Mouse (Mus musculus) liver, embryonic 14.5 days (tissue): ENCODE measurements around the gene Myocd. TPM values are rescaled to one million over a fixed set of nuclear protein-coding genes. Genes with fewer than 3 reads are reported as not detected.

ENCODE experiments used
- ATAC-seq: fragments of 200-750 bp; cut with Nextera tagmentation; 2 replicates; pipeline ENCODE4 v1.8.0; 2017; ENCODE audit warnings: moderate number of reproducible peaks, mild to moderate bottlenecking, moderate library complexity; ENCODE audit not compliant: insufficient read depth
- DNase-seq, 3 experiments: peaks; one replicate each; pipeline ENCODE4 v3.0.0-alpha.2; 2012 to 2013; ENCODE audit warnings: low read depth in 3 of 3, low spot score in 3 of 3
- H3K27ac ChIP-seq: fragments of 300-500 bp; sonication (generic); 2 replicates; pipeline ENCODE4 v1.5.1; 2014; ENCODE audit warnings: moderate library complexity, mild to moderate bottlenecking, control low read depth, inconsistent platforms
- H3K27me3 ChIP-seq: fragments of 300-500 bp; sonication (generic); 2 replicates; pipeline ENCODE4 v1.6.1; 2014; ENCODE audit warnings: mild to moderate bottlenecking, low read length, moderate library complexity; ENCODE audit not compliant: control insufficient read depth, insufficient read depth
- H3K36me3 ChIP-seq: fragments of 300-500 bp; sonication (generic); replicated peaks from 2 replicates; pipeline ENCODE4 v1.6.1; 2014; ENCODE audit warnings: low read depth; ENCODE audit not compliant: control insufficient read depth, insufficient read depth
- H3K4me1 ChIP-seq, 2 experiments: fragments of 200-500 bp in 1 of 2; fragments of 300-500 bp in 1 of 2; sonication (generic) in 1 of 2; replicated peaks; 2 replicates each; pipeline ENCODE4 v1.6.1; 2012 to 2014; ENCODE audit warnings: antibody characterized with exemption in 1 of 2, inconsistent platforms in 1 of 2, low read length in 1 of 2; ENCODE audit not compliant: control insufficient read depth in 2 of 2, insufficient read depth in 2 of 2
- H3K4me2 ChIP-seq: fragments of 300-500 bp; sonication (generic); 2 replicates; pipeline ENCODE4 v1.6.1; 2014; ENCODE audit warnings: low read depth, mild to moderate bottlenecking, control low read depth, moderate library complexity
- H3K4me3 ChIP-seq, 2 experiments: fragments of 200-500 bp in 1 of 2; fragments of 300-500 bp in 1 of 2; sonication (generic) in 1 of 2; 2 replicates each; pipeline ENCODE4 v1.5.1; 2012 to 2014; ENCODE audit warnings: low read depth in 2 of 2, low read length in 2 of 2, mild to moderate bottlenecking in 2 of 2, control low read depth in 1 of 2, inconsistent platforms in 1 of 2, moderate library complexity in 1 of 2; ENCODE audit not compliant: insufficient read depth in 1 of 2
- H3K9ac ChIP-seq: fragments of 300-500 bp; sonication (generic); replicated peaks from 2 replicates; pipeline ENCODE4 v1.6.1; 2014; ENCODE audit warnings: mild to moderate bottlenecking, control low read depth, moderate library complexity
- H3K9me3 ChIP-seq: fragments of 300-500 bp; sonication (generic); 2 replicates; pipeline ENCODE4 v1.6.1; 2016; ENCODE audit warnings: low read length, mixed read lengths; ENCODE audit not compliant: control insufficient read depth
- CTCF ChIP-seq: IDR thresholded peaks from 2 replicates; pipeline ENCODE4 v1.5.1; 2016; ENCODE audit warnings: antibody characterized with exemption, low read depth, control low read depth
- EP300 ChIP-seq: IDR thresholded peaks from 2 replicates; pipeline ENCODE4 v1.6.1; 2016; ENCODE audit warnings: antibody characterized with exemption, low read depth
- WGBS: fragments of 180-500 bp; shearing (Covaris S2); extraction: QIAGEN DNeasy Blood & Tissue Kit; methylation state at CpG from one replicate; pipeline ENCODE4 v1.1.7; 2014; ENCODE audit not compliant: insufficient replicate concordance; 5-methylcytosine and 5-hydroxymethylcytosine counted together
- polyA plus RNA-seq, 2 experiments: library from polyadenylated mRNA; depleted of rRNA in 1 of 2; stranded (reverse) in 1 of 2; unstranded in 1 of 2; fragments of >200 nt; fragmentation: Nextera tagmentation in 1 of 2; extraction: Ambion mirVana in 1 of 2; gene quantifications; 2 replicates each; pipeline versions ENCODE4 v1.2.1 to v1.2.3; 2012 to 2014

Myocd gene
- polyA plus RNA-seq, 2 experiments: 0.04 to 0.11 TPM

DNA sequence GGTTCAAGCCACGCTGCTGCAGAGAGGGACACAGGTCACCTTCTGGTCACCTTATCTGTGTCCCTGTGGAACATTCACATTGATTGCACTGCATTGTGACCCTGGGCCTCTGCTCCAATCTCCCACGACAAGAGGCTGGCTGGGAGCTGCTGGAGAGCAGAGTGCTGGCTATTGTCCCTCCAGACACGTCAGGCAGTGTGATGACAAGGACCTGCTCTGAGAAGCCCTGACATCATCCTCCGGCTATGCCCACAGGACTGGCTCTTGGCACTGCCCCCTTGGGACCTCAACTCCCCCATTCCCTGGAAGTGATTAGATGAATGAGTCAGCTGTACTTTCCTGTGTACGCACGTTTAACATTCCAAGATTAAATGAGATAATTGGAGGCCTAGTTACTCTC lies 60.3 kb downstream of the Myocd start:
- H3K4me2 ChIP-seq: no peak overlapping the region
- no peaks in the 10 kb centered on the region for H3K9me3 ChIP-seq
- H3K4me1 ChIP-seq: no peaks in the 10 kb centered on the region
- H3K9ac ChIP-seq: no peak overlapping the region
- DNase-seq: no peak
- no peak for ATAC-seq
- no peaks in the 10 kb centered on the region for H3K27me3 ChIP-seq
- WGBS: 41% methylated on average over 6 of the region's 6 CpGs
- no peak overlapping the region for H3K4me3 ChIP-seq
- H3K36me3 ChIP-seq: no peaks in the 10 kb centered on the region
- H3K27ac ChIP-seq: no peak overlapping the region
- TF ChIP-seq EP300 (no peak), CTCF (no peak)

DNA sequence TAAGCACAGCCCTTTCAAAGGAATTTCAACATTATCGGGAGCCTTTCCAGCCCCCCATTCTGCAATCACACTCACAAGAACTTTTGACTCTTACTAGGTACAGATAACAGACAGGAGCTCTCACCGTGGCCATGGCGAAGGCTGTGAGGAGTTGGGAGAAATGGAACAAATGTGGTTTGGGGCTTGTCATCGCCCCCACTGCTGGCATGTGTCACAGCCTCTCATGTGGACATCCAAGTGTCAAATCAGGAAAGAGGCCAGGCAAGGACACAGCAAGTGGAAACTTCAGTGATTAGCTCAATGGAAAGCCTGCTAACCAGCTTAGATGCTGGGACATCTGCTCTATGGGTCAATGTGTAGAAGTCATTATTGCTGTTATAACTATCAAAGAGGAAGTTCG lies 64.5 kb downstream of the Myocd start:
- WGBS: 64% methylated on average over 5 of the region's 5 CpGs
- no peaks in the 10 kb centered on the region for H3K4me1 ChIP-seq
- no peak for DNase-seq

DNA sequence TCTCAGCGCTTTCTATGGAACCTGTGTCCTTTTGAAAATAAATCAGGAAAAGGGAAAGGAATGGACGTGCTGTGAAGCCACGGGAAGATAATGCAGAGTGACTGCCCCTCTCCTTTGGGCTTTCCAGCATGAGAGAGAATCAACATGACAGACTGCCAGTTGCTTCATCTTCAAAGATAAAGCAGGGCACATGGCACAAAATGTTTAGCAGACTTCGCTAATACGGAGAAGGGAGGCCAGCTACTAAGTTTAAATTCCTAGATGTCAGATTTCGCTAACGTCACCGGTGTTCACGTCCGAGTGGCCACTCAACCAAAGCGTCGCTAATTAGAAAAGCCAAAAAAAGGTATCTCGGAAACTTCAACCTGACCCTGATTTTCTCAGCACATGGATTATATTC lies 65.1 kb downstream of the Myocd start:
- Histone ChIP-seq H3K4me1 (no peaks in the 10 kb centered on the region), H3K4me3 (no peak overlapping the region), H3K27ac (no peak overlapping the region), H3K36me3 (no peaks in the 10 kb centered on the region), H3K9ac (no peak overlapping the region), H3K4me2 (no peak overlapping the region), H3K27me3 (no peaks in the 10 kb centered on the region), H3K9me3 (no peaks in the 10 kb centered on the region)
- WGBS: 66% methylated on average over 13 of the region's 13 CpGs
- DNase-seq: no peak
- no peak for ATAC-seq
- TF ChIP-seq EP300: no peak
- TF ChIP-seq CTCF: no peak

More for the DNA sequence above, 64.5 kb downstream of the Myocd start:
- H3K9me3 ChIP-seq: no peaks in the 10 kb centered on the region
- ATAC-seq: no peak
- H3K27ac ChIP-seq: no peak overlapping the region
- H3K4me3 ChIP-seq: no peak overlapping the region
- TF ChIP-seq CTCF (no peak), EP300 (no peak)
- no peak overlapping the region for H3K4me2 ChIP-seq
- no peak overlapping the region for H3K9ac ChIP-seq
- H3K27me3 ChIP-seq: no peaks in the 10 kb centered on the region
- no peaks in the 10 kb centered on the region for H3K36me3 ChIP-seq

DNA sequence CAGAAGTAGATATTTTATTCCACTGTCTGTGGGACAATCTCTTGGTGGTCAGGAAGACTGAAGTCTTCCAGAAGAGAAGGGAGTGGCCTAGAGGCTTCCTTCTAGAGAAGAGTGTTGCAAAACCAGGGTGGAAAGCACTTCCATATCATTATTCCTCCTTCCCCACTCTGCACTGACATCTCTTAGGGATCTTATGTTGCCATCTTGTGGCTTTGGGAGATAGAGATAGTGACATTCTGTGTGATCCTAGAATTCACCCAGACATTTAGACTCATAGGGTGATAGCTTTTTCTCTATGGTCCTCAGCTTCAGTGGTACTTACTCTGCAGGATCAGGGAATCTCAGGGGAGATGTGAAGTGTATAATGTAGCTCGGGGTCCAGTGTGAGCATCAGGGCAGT lies 66.8 kb downstream of the Myocd start:
- Histone ChIP-seq H3K4me1 (no peaks in the 10 kb centered on the region), H3K9ac (no peak overlapping the region), H3K9me3 (no peaks in the 10 kb centered on the region), H3K27ac (no peak overlapping the region), H3K36me3 (no peaks in the 10 kb centered on the region), H3K27me3 (no peaks in the 10 kb centered on the region), H3K4me3 (no peak overlapping the region), H3K4me2 (no peak overlapping the region)
- no peak for ATAC-seq
- no peak for TF ChIP-seq EP300
- no peak for TF ChIP-seq CTCF
- DNase-seq: no peak
- WGBS: 39% methylated on average over 1 of the region's 1 CpGs

- 25% methylated on average over 5 of the region's 5 CpGs for whole genome bisulfite sequencing
- no peaks in the 10 kb centered on the region for H3K36me3 ChIP-seq
- H3K4me2 ChIP-seq: no peak overlapping the region
- H3K9ac ChIP-seq: no peak overlapping the region
- H3K27me3 ChIP-seq: no peaks in the 10 kb centered on the region
- DNase-seq: no peak
- TF ChIP-seq CTCF: no peak
- no peak for TF ChIP-seq EP300
- H3K27ac ChIP-seq: no peak overlapping the region
- H3K9me3 ChIP-seq: no peaks in the 10 kb centered on the region
- H3K4me1 ChIP-seq: no peaks in the 10 kb centered on the region
- no peak for ATAC-seq
- no peak overlapping the region for H3K4me3 ChIP-seq
Observed at GRCm38 (mm10) chr11:65202236-65202635, 67.6 kb downstream of the Myocd start.

GRCm38 (mm10) chr11:65198026-65198425 lies 71.8 kb downstream of the Myocd start:
- Histone ChIP-seq H3K27me3 (no peaks in the 10 kb centered on the region), H3K27ac (no peak overlapping the region), H3K4me3 (no peak overlapping the region), H3K4me2 (no peak overlapping the region), H3K9me3 (no peaks in the 10 kb centered on the region), H3K4me1 (no peaks in the 10 kb centered on the region), H3K36me3 (no peaks in the 10 kb centered on the region), H3K9ac (no peak overlapping the region)
- ATAC-seq: no peak
- WGBS: 51% methylated on average over 3 of the region's 3 CpGs
- no peak for DNase-seq
- TF ChIP-seq CTCF (no peak), EP300 (no peak)
